Mouse (Mus musculus) cortical plate, adult 2 months (tissue): ENCODE measurements around the gene Vps35l.

Source experiments
- CTCF ChIP-seq: fragments of 200-500 bp; IDR thresholded peaks from 2 replicates; pipeline ENCODE4 v1.5.1; 2011; ENCODE audit warnings: mild to moderate bottlenecking, control low read depth, low read length; ENCODE audit not compliant: insufficient read depth; ENCODE audit errors: extremely low read depth
- POLR2A ChIP-seq: fragments of 200-500 bp; IDR thresholded peaks from 2 replicates; pipeline ENCODE4 v1.6.1; 2011; ENCODE audit warnings: mild to moderate bottlenecking, low read length, control low read depth; ENCODE audit not compliant: insufficient read depth; ENCODE audit errors: extremely low read depth

GRCm38 (mm10) chr7:118758369-118758768 lies 18.3 kb downstream of the Vps35l start:
- TF ChIP-seq CTCF (no peak), POLR2A (no peak)
